Mouse (Mus musculus): ENCODE measurements at regions not wholly inside any gene's neighbourhood (a gene's known extent, or its start where the extent isn't known, plus 50 kb on each side); places are given as distances from the start of the nearest gene placed in this dataset.

GRCm38 (mm10) chr10:17592387-17592786 lies 130.6 kb upstream of the Cited2 start:
- in situ Hi-C loops (cut with MboI), result no loop called here

- in situ Hi-C loops (cut with MboI), result no loop called here
Observed at GRCm38 (mm10) chr10:17596126-17596525, 126.9 kb upstream of the Cited2 start.

- in situ Hi-C loops (cut with MboI), result no loop called here
Observed at GRCm38 (mm10) chr10:17596743-17597142, 126.3 kb upstream of the Cited2 start.

DNA sequence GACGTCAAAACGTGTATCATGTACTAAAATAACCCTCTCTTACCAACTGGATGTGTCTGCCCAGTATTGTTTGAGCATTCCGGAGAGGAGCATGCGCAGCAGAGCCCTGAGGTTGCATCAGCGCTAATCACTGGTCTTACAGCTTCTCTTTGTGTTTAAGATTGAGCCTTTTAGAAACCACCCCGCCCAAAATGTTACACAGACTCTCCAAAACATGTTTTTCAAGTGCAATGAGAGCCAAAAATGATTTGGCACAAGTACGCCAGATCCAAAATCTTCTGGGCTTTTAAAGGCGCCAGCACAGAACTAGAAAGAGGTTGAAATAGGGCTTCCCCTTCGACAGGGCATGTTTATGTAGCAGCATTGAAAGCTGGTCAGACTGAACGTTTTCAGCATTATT lies 123.8 kb upstream of the Cited2 start:
- in situ Hi-C loops (cut with MboI), result no loop called here

DNA sequence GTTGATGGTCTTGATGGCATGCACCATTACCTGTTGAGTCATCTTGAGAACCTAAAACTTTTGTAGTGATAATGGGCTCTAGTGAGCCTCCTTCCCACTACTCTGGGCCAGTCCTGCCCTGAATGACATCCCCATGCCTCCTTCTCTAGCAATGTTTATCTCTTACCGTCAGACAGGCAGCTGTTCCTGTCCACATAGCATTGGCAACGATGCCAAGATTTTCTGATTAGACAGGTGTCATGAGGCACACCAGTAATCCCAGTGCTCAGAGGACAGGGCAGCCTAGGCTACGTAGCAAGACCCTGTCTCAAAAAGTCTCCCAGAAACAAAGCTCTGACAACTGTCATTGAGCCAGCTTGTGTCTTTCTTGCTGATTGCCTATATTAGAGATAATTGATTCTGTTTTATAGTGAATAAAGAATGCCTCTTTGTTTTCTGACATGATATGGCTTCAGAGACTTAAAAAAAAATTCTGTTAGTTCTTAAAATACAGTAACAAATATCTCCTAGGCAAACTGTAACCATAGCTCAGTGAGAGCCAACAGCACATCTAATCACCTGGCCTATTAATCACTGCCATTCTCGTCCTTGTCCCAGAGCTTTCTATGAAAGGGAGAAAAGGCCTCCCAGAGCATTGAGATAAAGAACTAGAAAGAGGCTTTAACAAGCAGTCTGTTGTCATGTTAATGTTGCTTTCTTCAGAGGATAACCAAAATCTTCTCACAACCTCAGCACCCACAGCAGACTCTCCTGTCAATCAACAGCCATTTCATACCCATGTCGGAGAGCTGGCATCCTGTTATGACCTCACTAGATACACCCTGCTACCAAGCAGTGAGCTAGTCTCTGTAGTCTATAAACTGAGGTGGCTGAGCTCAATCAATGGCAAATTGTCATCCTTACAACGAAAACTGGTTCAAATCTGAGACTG lies 122.9 kb upstream of the Cited2 start:
- in situ Hi-C loops (cut with MboI), result no loop called here

DNA sequence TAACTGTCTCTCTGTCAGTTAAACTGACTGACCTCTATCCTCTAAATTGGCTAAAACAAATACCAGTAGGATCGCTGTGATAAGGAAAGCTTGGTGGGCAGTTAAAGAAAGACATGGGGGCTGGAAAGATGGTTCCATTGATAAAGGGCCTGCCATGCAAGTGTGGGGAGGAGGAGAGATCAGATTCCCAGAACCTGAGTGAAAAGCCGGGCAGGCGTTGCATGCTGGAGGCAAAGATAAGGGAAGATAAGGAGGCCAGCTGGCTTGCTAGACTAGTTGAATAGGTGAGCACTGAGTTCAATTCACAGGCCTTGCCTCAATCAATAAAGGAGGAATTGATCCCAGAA lies 122.3 kb upstream of the Cited2 start:
- in situ Hi-C loops (cut with MboI), result no loop called here

DNA sequence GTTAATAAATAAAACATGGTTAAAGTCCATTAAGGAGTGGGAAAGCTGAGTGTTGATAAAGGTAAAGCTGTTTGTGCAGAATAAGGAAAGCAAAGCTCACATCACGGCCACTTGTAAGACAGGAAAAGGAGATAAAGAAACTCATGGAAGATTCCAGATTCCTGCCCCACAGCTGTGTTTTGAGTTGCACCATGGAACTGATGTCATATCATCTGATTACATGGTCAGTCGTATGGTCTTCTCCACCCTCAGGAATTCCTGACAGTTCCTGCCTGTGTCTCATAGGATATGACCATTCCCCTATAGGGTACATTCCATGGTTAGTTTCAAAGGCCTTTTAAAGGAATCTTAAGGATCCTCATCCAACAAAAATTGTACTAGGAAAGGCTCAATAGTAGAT lies 120.6 kb upstream of the Cited2 start:
- in situ Hi-C loops (cut with MboI), result no loop called here

- in situ Hi-C loops (cut with MboI), result no loop called here
Observed at GRCm38 (mm10) chr10:17608220-17608619, 114.8 kb upstream of the Cited2 start.

DNA sequence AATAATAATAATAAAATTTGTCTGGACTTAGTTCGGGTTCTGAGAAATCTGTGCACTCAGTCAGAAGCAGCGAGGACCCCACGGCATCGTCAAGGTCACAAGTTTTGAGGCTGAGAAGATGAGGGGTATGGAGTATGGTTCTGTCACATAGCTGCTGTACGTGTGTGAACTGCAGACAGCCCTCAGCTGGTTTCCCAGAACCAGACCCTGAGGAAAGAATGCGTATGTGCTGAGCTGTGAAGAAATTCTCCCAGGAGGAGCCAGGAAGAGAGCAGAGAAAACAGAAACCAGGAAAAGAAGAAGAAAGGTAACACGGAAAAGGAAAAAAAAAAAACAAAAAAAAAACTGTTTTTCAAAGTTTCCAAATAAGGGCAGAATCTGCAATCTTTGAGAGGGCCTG lies 112.4 kb upstream of the Cited2 start:
- in situ Hi-C loops (cut with MboI), result no loop called here

DNA sequence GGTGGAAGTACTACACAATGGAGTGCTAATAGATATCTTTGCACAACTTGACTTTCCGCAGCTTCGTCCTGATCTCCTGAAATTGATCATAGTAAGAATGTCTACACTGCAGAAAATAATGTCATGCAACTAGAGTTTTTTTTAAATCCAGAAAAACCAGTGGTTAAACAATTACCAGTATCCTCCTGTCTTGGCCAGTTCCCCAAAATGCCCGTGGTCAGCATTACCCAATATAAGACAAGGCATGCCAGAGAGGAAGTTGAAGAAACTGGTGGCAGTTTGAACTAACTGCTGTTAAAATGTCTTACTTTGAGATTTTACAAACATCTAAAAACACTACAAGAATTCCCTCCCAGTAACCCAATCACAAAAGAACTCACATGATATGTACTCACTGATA lies 109.7 kb upstream of the Cited2 start:
- in situ Hi-C loops (cut with MboI), result no loop called here

- in situ Hi-C loops (cut with MboI), result no loop called here
Observed at GRCm38 (mm10) chr10:17618024-17618423, 105.0 kb upstream of the Cited2 start.

GRCm38 (mm10) chr10:17619617-17620016 lies 103.4 kb upstream of the Cited2 start:
- in situ Hi-C loops (cut with MboI), result no loop called here

DNA sequence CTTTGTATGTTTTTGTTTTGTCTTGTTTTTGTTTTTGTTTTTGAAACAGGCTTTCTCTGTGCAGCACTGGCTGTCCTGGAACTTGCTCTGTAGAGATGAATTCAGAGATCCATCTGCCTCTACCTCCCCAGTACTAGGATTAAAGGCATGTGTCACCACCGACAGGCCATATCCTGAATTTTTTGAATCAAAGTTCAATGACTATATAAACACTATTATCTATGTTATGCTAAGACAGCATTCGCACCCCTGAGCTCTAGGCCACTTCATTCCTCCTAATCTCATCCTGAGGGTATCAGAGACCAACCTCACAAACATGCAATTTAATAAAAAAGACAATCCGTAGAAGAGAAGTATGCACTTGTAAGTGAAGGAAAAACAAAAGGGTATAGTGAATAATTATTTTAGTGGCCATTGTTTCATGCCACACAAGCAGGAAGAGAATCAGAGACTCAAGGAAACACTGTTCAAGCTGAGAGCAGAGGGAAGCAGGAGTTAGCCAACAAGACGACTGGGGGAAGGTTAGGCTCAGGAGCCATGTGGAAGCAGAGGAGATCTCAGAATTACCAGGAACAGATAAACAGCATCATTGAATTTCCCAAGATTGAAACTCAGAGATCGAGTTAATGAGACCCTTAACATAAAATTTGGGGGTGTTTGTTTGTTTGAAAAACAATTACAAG lies 101.2 kb upstream of the Cited2 start:
- in situ Hi-C loops (cut with MboI), result no loop called here

DNA sequence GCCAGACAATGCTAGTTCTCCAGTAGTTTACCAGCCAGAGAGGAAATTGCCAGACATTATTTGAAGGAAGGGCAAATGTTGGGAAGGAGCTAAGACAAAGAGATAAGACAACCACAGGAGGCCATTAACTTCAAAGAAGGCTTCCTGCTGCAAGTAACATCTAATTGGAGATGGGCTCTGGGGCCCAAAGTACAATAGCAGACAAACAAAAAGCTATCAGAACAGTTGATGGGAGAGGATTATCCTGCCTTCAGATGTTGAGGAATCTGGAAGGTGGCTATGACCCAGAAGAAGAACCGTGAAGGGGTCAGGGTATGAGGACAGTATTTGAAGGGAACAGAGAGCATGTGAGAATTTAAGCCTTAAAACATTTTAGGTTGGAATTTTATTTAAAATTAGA lies 100.2 kb upstream of the Cited2 start:
- in situ Hi-C loops (cut with MboI), result no loop called here

DNA sequence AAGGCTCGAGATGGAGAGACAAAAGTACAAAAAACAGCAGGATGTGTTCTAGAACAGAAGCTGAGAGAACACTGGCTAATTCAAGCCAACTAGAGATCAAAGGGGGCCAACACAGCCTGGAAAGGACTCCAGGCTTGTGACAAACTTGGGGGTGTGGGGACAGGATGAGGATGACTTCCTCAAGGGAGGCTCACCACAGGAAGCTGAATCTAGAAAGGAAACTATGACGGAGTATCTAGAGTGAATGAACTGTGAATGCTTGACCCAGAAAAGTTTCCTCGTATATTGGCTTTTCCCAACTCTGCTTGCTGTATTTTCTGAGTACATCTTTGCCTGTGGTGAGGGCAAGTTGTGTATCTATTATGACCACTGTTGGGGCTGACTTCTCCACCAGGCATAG lies 93.3 kb upstream of the Cited2 start:
- in situ Hi-C loops (cut with MboI), result no loop called here

- in situ Hi-C loops (cut with MboI), result no loop called here
Observed at GRCm38 (mm10) chr10:17630861-17631581, 92.0 kb upstream of the Cited2 start.

- in situ Hi-C loops (cut with MboI), result no loop called here
Observed at GRCm38 (mm10) chr10:17631817-17632216, 91.2 kb upstream of the Cited2 start.

DNA sequence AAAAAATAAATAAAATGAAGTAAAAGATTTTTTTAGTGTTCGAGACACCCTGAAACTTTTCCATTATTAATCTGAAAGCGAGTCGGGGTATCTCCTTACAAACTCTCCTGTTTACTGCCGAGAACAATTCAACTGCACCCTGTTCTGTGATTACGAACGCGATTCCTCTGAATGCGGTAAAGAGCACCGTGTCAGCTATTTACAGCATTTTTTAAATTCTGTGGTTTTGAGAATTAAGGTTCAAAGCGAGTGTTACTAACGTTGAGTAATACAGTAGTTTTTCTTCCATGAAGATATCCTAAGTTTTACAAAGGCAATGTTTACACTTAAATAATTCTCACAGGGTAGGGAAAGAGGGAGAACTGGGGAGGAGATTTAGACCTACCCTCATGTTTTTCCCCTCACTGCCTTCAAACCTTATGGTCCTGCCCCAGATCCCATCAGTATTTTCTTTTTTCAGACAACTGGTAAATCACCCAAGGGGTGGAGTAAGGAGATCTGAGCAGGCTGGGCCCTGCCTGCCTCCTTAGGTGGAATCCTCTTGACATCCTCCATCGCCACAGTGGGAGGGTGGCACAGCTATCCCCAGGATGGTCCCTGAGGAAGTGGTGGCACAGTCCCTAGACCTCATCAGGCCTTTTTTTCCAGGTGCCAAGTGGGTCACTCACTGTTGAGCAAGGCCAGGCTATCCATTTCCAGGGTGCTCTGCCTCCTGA lies 89.9 kb upstream of the Cited2 start:
- in situ Hi-C loops (cut with MboI), result no loop called here

DNA sequence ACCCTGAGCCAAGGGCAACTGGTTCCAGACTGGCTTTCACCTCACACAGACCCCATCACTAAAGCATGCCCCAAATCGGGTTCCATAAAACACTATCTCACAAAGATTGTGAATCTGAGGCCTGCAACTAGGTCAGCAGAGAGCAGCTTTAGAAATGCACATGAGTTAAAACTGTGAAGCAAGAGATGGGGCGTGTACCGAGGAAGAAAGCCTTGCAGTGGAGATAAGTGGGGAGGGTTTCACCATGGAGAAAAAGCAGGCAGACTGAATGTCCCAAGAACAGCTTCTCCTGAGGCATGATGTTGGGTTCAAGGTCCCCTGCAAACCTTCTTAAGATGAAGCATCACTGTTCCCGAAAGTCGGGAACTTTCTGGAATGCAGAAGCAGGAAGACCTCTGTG lies 77.7 kb upstream of the Cited2 start:
- in situ Hi-C loops (cut with MboI), result no loop called here

GRCm38 (mm10) chr10:17646391-17646790 lies 76.6 kb upstream of the Cited2 start:
- in situ Hi-C loops (cut with MboI), result no loop called here

- in situ Hi-C loops (cut with MboI), result no loop called here
Observed at GRCm38 (mm10) chr10:17648077-17648476, 74.9 kb upstream of the Cited2 start.

Data from mature B cell (primary cell).